Mouse (Mus musculus): ENCODE measurements around the gene Hyal3.

Hyal3 gene

DNA sequence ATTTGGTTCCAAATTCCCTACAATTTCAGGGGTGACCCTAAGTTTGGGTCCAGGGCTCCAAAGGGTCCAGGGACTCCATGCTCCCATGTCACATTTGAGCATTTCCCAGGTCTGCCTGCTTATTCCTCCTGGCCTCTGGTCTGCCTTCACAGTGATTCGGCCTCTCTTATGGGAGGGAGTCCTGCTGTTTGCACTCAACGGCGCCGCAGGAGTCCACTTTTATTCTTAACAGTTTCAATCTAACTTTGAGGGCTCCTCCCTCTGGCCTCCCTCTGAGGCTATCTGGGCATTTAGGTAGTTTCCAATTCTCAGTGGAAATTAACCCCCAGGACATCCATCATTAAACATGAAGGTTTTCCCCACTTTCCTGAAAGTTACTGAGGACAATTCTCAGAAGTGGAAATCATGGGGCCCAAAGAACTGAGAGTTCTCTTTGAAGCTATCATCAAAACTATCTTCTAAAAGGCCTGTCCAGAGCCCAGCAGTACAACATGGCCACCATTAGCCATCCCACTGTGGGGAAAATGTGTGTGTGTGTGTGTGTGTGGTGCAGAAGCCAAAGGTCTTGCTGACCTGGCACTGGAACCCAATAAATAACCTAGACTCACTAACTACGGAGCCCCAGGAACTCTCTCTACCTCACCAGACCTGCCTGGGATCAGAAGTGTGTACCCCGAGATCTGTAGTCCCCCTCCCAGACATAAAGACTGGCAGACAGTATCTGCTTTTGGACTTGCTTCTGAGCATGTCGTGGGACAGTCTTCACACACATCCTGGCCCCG, 13.9 kb downstream of the Hyal3 start:
- no peak for DNase-seq (ENCODE audit: extremely low read depth, low read depth)

DNA sequence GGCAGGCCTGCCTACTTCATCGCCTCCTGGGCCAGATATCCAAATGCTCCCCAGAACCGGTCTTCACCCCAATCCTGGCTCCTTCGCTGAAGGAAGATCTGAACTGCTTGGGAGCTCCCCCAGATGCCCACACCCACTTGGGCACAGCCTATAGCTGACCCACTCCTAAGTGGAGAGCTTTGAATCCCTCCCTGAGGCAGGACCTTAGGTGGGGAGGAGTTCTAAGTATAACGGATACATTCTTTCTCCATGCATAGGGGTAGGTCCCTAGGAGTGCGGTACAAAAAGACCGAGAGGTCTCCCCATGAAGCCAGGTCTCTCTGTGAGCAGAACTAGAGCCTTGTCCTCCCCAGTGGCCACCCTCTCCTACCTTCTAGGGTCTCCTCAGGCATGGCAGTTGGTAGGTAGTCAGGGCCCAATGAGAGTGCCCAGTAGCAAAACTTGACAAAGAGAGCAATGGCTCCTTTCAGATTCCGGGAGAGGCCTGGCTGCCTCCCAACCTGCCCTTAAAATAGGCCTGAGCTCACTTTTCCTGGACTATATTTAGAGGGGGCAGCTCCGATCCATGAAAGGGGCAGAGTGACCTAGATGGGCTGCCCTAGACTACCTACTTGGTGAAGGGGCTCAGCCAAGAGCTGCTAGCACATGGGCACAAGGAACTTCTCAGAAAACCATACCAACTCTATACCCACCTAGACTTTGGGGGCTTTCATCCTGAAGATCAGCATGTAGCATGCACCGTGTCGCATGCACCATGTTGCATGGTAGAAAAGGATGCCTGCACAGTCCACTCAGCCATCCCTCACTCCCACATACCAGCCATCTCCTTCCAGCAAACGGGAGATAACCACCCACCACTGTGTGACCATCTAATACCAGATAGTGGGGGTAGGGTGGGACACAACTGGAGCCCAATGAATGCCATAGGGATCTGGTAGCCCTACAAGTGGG, 16.3 kb downstream of the Hyal3 start:
- DNase-seq (ENCODE audit: extremely low read depth, low read depth), result no peak

GRCm38 (mm10) chr9:107598385-107598784, 17.8 kb downstream of the Hyal3 start:
- no peak for DNase-seq (ENCODE audit: extremely low read depth, low read depth)

DNA sequence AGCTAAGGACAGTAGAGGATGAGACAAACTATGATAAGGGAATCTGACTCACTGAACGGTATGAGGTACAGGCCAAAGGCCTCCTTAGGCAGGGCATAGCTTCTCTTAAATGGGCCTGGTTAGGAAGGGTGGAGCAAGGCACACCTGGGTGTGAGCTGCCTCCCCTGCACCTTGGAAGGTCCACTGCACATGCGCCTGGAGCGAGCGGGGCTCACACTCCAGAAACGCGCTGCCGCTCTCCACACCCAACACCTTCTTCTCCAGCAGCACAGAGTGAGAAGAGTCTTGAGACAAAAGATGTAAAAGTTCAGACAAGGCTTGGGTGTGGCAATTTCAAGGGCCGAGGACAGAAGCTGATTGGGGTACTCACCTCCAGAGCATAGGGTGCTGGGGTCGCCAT, 18.8 kb downstream of the Hyal3 start:
- no peak for DNase-seq (ENCODE audit: extremely low read depth, low read depth)

DNA sequence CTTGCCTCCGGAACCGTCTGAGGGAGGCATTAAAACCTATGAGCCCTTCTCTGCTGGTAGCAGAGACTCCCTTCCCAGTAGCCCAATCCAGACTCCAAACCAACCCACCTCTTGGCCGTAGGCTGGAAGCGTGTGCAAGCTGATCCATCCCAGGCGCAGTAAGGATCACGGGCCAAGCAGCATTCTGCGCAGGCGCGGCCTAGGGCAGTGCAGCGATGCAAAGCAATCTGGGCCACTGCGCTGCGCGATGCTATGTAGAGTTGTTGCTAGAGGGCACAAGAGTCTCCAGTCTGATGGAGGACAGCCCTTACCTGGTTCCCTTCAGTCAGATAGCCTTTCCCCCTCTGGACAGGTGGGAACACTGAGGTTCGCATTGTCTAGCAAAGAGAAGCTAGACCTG, 19.2 kb downstream of the Hyal3 start:
- no peak for DNase-seq (ENCODE audit: extremely low read depth, low read depth)

DNA sequence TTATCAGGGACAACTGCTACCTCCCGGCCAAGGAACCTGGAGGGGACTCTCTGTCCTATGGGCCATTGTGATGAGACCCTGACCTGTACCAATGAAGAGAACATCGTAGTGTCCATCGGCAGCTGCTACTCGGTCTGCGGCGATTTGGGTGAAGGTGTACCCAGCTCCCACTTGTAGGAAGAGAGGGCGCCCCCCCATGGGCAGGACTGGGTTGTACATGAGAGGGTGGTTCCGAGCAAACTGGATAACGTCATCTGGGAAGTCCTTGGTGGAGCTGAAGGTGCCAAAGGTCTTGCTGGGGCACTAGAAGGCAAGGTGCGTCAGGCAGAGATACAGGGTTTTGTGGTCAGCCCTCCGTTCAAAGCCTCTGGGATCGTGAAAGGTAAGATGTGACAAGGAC, 20.1 kb downstream of the Hyal3 start:
- DNase-seq (ENCODE audit: extremely low read depth, low read depth), result no peak

GRCm38 (mm10) chr9:107601275-107601674, 20.7 kb downstream of the Hyal3 start:
- no peak for DNase-seq (ENCODE audit: extremely low read depth, low read depth)

DNA sequence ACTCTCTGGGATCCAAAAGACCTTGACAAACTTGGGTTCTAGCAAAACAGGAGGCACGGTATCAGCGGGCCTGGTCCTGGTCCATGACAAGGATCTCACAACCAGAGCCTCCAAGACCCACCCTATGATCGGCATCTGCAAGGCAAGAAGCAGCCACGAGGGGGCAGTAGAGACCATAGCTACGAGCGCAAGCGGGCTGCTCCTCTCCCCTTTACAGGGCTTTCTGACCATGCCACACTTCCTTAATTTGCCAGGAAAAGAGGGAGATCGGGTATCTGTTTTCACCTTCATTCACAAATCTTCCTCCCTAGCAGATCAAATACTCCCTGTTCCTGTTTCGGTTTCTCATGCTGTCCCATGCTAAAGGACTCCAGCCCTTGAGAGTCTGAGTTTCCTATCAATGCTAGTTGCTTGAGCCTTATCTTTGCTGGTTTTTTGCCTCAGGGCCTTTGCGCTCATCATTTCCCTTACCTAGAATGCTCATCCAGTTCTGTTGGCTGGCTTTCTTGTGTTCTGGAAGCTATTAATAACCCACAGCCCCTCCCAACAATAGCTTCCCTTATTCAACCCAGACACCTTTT, 21.5 kb downstream of the Hyal3 start:
- peak; percentile 69 for DNase-seq (ENCODE audit: extremely low read depth, low read depth)

GRCm38 (mm10) chr9:107603251-107603650, 22.6 kb downstream of the Hyal3 start:
- no peak for DNase-seq (ENCODE audit: extremely low read depth, low read depth)

GRCm38 (mm10) chr9:107605041-107605661, 24.5 kb downstream of the Hyal3 start:
- DNase-seq (ENCODE audit: extremely low read depth, low read depth), result no peak

DNA sequence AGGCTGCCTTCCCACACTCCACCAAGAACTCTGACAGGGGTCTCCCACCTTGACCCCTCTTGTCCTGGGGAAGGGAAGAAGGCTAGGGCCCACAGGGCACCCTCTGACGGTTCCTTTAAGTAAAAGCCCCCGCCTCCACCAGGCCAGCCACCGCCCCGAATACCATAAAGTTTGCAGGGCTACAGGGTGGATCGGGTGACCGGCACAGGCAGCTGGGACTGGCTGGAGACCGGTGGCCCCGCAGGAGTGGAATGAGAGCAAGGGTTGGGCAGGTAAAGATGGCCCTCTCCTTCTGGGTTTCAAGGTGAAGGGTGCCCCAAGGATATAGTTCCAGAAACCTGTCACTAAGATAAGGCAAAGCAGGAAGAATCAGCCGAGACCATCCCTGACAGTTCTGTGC, 26.0 kb downstream of the Hyal3 start:
- DNase-seq (ENCODE audit: extremely low read depth, low read depth), result no peak

GRCm38 (mm10) chr9:107607036-107607435, 26.4 kb downstream of the Hyal3 start:
- DNase-seq (ENCODE audit: extremely low read depth, low read depth), result no peak

DNA sequence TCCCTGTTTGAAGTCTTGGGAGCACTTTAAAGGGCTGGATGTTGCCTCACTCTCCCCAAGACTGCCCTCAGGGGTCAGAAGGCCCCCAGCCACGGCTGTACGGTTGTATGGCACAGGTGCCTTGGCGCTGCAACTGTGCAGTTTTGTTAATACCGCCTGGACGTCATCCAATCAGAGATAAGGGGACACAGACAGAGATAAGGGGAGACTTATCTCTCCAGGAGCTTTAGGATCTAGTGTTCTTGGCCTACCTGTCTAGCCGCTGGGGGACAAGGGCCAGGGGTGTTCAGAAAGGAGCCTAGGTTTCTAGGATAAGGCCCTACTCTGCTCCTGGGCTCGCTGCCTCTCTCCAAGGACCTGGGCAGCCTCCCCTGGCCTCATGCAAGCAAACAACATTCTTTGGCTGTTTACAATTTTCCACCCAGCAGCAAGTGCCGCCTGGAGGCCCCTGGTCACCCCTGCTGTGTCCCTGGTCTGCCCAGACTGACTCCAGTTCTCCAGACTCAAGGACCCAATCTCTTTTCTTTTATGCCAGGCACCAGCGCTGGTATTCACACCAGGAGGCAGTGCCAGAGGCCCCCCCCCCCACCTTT, 27.1 kb downstream of the Hyal3 start:
- no peak for DNase-seq (ENCODE audit: extremely low read depth, low read depth)

DNA sequence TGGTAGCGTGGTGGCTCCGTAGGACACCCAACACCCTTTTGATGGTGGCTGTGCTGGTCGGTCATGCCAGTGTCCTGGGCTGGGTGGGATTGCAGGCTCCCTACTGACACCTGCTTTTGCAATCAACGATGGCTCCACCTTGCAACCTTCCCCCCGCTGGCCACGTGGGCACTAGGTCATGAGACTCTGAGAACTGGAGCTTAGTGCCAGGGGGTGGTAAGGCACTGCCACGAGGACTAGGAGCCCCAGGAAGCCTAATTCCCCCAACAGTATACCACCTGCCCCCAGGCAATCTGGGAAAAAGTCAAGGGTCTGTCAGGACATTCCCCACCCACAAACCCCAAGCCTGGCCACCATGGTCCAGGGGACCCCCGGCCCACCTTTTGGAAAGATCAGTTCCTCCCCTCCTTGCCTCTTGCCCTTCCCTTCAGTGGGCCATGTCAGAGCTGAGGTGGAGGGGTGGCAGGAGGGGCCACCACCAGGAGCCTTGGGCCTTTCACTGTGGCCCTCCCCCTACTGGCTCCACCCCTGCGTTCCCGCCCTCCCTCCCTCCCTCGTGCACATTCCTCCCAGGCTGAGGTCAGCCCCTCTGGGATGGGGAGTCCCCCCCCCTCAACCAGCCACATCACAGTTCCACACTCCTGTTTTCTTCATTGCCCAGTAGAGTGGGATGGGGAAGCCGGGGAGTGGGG, 28.3 kb downstream of the Hyal3 start, which contains the start of gene Sema3b:
Gene Sema3b, minus strand, starts transcription at position 489 of the 692 bp plus-strand sequence.
- DNase-seq (ENCODE audit: extremely low read depth, low read depth), result no peak

- no peak for DNase-seq (ENCODE audit: extremely low read depth, low read depth)
Measured at GRCm38 (mm10) chr9:107609433-107609830, 28.8 kb downstream of the Hyal3 start.

DNA sequence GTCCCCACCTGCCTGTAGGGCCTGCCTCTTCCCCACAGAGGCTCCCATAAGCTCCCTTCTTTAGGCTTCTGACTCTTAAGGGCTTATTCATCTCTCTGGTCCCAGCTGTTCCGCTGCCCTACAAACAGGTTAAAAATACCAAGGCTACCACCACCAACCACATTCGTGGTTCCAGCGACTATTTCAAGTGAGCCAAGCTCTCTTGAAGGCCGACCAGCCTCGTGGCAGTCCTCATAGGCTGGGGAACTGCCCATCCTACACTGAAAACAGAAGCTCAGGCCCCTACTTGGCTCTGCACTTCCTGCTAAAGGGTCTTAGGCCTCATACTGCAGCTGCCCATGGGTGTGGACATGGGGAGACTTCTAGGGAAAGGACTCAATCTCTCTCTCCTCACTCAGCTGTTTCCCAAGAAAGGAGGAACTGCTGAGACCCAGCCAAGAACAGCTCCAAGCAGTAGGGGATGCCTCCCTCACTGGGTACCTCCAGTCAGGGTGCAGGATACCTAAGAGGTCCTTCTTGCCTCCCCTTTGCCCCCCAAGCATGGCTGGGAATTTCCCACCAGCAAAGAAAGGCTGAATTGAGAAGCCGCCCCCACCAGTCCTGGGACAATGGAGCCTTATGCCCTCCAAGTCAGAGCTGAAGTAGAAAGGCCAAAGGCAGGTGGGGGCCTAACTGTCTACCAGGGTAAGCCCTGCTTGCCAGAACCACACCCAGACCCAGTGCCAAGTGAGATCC, 31.0 kb downstream of the Hyal3 start:
- no peak for DNase-seq (ENCODE audit: extremely low read depth, low read depth)

DNA sequence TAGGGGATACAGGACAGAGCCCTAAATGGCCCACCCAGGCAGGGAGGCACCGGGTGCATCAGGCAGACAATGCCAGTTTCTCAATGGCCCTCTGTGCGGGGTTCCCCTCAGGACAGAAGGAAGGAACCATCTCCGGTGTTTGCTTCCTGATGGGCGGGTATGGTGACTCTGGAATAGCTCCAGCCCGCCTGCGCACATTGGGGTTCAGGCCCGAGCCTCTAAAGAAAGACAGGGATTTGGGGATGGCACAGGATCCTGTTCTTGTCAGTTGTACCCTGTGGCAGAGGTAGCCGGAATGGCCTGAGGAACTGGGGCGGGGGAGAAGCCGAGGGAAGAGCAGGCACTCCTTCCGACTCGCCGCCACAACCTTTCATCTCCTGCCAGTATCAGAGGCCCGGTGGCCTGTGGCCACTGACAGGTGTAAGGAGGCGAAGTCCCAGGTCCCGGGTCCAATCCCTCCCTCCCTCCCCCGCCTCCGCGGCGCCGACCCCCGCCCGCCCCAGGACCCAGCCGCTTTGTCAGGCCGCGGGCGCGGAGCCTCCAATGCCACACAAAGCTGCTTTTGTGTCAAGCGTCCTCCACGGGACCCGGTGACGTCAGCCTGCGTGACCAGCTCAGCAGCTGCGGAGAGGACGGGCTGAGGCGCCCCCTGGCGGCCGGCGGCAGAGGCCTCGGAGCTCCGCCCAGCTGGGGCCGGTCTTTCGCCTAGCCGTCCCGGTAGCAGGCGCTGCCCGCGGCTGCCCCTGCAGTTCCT, 31.8 kb downstream of the Hyal3 start:
- DNase-seq (ENCODE audit: extremely low read depth, low read depth), result peak; percentile 81

GRCm38 (mm10) chr9:107612945-107613569, 32.4 kb downstream of the Hyal3 start:
- no peak for DNase-seq (ENCODE audit: extremely low read depth, low read depth)

GRCm38 (mm10) chr9:107615035-107615434, 34.4 kb downstream of the Hyal3 start:
- no peak for DNase-seq (ENCODE audit: extremely low read depth, low read depth)
